Mouse (Mus musculus) brain, embryonic 14.5 days (tissue): ENCODE measurements around the gene Dclk1.

ENCODE experiments used
- CTCF ChIP-seq: fragments of 200-500 bp; IDR thresholded peaks from 2 replicates; pipeline ENCODE4 v1.5.1; 2012; ENCODE audit warnings: inconsistent platforms, mild to moderate bottlenecking, moderate library complexity, borderline replicate concordance; ENCODE audit not compliant: insufficient read depth, insufficient read length; ENCODE audit errors: extremely low read depth
- POLR2A ChIP-seq: fragments of 200-500 bp; IDR thresholded peaks from 2 replicates; pipeline ENCODE4 v1.6.1; 2012; ENCODE audit warnings: mild to moderate bottlenecking, inconsistent platforms, borderline replicate concordance; ENCODE audit not compliant: poor library complexity, insufficient read depth, insufficient read length, severe bottlenecking; ENCODE audit errors: extremely low read depth

- no peak for TF ChIP-seq POLR2A
- no peak for TF ChIP-seq CTCF
Measured at GRCm38 (mm10) chr3:55545296-55545695, 303.1 kb downstream of the Dclk1 start.
